Mouse (Mus musculus) left cerebral cortex, adult 11 months (tissue): ENCODE measurements around the gene Cpne5.
"Not testable (repeated sequence)": the region's sequence is repeated elsewhere in the genome, so short reads cannot be mapped to it uniquely, and the experiment has no call there.

Experiments used
- DNase-seq: peaks from one replicate; pipeline ENCODE4 v3.0.0; 2022; ENCODE audit warnings: low spot score

The Cpne5 gene

DNA sequence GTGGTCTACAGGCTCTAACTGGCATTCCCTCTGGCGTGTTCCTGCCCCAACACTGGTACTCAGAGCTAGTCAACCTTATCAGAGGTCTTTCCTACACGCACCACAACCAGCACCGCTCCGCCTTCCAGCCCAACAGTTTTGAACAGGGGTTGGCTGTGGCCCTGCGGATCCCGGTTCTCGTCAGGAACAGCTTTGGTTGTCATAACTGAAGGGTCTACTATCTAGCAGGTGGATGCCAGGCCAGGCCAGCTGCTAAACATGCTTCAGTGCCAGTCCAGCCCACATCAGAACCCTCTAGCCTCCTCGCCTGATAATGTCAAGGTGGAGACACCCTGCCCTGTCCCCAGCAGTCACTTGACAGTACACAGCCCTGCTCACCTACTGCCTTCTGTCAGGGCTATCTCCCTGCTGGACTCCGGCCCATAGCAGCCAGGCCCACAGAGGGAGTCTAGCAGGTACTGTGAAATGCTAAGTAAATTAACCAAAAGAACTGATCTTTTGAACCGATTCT lies 19.1 kb upstream of the Cpne5 start:
- no peak for DNase-seq

DNA sequence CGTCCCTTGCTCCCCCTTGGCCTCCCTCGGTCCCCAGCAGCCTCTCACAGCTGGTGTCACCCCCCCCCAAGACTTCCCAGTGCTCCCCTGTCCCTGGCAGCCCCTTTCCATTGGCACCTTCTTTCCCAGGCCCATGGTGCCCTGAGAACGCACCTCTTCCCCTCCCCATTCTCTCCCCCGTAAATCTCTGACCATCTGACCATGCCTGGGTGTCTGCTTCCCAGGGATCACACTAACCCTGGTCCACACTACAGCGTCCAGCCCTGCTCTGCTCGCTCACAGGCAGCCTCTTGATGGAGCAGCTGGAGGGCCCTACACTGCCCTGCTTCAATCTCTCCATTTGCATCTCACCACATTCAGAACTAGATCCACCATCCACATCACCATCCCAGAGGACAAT lies 18.5 kb upstream of the Cpne5 start:
- no peak for DNase-seq

DNA sequence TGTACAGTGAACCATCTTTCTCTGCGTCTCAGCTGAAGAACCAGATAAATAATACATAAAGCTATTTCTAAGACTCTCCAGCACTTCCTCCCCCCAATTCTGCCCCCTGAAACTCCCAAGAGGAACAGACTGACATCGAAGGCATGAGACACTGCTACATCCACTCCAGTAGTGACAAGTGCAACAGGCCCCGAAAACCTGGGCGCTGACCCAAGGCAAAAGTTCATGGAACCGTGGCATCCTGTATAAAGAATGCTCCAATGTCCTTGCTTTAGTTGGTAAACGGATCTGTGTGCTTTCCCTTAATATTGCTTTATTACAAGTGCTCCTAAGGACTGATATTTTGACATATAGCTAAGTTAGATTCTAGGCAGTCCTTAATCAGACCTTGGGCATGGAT lies 16.8 kb upstream of the Cpne5 start:
- DNase-seq = not testable (repeated sequence)

DNA sequence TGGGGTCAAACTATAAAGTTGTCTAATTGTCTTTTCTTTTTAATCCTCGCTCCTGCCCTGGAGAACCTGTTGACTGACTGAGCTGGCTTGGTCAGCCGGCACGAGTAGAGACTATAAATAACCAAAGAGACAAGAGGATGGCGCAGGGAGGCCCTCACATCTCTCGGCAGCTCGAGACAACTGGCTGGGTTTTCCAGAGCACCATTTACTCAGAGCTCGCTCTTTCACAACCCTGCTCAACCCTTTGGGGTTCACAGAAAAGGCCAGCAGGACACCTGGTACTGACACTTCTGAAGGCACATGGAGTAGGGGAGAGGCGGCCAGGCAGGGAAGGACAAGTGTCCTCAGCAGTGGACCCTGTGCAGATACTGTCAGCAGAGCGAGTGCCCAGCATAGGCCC lies 15.7 kb upstream of the Cpne5 start:
- DNase-seq = no peak

DNA sequence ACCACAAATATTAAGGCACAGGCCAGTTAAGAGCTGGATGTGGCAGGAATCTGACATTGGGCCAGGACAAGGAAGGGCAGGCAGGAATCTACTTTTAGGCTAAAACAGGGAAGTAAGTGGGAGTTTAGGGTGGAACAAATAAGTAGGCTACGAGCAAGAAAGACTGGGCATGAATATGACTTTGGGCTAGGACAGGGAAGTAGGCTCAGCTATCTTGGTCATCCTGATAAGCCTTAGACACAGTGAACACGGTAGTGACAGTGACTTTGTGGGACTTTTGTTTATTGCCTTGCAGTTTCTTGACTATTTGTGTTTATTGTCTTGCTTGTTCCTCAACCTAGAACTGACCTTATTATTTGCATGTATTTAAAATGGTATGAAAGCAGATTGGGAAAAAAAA lies 15.3 kb upstream of the Cpne5 start:
- no peak for DNase-seq

DNA sequence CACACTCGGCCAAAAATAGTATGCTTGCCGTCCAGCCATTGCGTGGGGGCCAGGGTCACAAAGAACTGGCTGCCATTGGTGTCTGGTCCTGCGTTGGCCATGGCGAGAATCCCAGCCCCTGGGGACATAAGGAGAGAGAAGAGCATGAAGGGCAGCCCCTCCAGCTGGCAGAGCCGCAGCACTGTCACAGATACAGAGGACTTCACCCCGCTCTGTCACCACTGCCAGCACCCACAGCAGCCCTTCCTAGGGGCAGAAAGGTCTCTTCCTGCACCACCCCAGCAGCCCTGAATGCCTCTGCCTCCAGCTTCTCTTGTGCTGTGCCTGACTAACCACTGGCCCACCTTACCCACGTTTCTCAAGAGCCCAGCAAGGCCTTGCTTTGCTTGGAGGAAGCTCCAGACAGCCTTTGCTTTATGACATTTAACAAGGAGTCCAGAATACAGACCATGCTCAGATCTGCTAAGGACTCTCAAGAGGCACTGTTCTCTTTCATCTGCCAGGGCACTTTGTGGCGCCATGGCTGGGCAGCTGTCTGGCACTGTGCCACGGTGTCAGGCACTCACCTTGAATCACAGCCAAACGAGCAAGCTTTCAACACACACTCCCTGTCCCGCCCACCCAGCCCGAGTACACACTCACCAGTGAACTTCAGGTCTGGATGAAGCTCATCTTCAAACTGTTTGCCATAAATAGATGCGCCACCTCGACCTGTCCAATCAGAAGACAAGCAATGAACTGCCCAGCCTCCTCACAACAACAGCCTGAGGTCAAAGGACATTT lies 13.8 kb upstream of the Cpne5 start:
- no peak for DNase-seq

DNA sequence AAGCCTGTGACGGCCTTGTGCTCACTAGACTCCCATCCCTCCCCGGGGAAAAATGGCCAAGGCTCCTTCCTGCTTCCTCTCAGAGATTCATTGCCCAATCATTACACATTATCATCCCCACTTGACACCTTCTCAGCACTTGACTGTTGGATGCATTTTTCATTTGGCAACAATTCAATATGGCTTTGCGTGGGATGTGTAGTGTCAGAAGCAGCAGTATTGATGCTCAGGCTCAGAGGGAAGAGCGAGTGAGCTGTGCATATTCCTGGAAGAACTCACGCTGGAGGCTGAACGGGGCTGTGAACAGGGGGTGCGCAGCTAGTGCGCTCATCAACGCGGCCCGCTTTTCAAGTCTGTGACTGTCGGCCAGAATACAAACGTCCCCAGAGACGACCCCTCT lies 13.0 kb upstream of the Cpne5 start:
- not testable (repeated sequence) for DNase-seq

DNA sequence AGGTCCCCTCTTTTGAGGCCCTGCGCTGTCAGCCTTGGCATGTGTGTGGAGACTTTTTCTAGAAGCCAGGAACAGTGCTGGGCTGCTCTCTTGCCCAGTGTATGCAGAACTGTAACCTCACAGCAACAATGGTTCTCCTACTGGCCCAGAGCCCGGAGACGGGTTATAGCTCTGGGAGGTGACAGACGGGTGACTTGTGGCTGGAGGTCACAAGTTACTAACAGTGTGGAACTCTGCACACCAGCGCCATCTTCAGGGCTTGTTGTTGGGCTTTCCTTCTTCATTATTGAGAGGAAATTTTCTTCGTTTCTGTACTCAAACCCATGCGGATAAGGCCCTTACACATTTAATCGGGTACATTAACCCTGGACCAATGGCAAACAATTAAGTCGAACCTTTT lies 11.5 kb upstream of the Cpne5 start:
- no peak for DNase-seq

DNA sequence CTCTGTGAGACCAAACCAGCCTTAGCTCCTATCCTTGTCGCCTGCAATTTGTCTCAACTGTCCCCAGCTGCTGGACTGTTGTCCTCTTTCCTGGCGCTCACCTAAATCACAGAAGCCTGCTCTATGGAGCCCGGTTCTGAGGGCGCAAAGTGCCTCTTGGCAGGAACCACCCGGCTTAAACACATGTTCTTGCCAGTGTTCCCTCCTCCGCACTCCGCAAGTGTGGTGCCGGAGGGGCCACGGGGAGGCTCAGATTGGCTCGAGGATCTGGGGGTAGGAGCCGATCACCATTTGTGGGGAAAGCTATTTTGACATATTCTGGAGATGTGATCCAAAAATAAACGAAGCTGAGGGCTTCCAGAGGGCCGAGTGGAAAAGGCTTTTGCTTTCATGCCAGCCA lies 9.9 kb upstream of the Cpne5 start:
- DNase-seq = no peak

DNA sequence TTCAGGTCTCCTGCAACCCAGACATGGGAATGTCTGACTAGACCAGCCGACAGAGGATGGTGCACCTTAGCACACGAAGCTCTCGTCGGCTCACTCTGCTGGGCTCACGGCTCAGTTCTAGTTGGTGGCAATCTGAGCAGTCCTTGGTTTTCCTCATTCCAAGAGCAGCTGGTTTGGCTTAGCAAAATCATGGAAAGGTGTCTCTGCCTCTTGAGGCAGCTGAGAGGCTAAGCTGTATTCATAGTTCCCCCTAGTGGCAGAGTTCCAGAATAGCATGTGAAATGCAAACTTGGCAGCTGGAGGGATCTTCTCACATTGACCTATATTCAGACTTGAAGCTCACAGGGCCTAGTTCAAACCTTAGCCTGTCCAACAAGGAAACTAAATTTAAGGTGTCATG lies 8.6 kb upstream of the Cpne5 start:
- DNase-seq = no peak

DNA sequence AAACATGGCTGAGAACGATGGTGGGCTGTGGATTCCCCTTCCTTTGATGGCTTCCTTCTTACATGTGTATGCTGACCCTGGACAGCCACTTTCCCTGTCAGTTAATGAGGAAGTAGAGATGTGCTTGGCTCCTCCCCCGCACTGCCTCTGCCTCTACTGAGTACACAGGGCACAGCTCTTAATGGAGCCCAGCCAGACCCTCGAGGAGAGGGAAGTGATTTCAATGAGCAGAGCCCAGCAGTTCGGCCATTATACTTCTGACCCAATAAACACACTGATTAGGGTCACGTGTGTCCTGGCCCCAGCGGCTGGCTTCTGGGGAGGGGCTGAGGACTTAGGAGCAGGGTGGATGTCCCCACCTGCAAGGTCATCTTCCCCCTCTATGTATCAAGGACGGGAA lies 7.8 kb upstream of the Cpne5 start:
- DNase-seq = no peak

DNA sequence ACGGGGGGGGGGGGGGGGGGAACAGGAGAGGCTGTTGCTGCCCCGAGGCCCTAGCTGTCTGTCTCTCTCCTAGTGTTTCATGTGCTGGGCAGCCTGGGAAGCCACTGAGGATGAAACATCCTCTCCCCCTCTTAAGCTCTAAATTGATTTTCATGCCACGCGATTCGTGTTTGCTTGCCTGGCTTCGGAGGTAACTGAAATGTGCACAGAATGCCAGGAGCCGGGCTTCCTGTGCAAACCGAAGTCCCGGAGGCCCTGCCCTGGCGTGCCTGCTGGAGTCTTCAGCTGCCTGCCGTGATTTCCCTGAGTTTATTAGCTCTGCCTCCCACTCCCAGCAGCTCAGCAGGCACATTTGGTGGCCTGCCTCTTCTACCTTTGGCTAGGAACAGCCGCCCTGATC lies 6.9 kb upstream of the Cpne5 start:
- DNase-seq = no peak

DNA sequence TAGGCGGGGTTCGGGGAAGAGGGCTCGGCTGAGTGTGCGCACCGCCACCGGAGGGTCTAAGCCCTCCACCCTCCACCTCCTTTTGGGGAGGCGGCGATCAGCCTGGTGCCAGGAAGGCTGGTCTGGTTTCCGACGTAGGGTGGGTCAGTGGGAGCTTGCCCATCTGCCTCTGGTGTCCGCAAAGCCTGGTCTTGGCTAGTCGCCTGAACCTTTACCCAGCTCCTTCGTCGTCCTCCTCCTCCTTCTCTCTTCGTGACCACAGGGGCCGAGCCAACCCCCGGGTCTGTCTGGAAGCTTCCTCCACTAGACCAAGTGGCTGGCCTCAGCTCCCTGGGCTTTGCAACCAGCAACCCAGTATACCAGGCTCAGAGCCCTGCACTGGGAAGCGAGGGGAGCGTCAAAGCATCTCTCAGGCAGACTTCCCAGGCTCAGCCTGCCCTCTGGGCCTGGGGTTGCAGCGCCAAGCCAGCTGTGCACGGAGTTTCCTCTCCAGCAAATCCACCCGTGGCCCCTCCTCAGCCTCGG lies 516 bp upstream of the Cpne5 start:
- DNase-seq = no peak

DNA sequence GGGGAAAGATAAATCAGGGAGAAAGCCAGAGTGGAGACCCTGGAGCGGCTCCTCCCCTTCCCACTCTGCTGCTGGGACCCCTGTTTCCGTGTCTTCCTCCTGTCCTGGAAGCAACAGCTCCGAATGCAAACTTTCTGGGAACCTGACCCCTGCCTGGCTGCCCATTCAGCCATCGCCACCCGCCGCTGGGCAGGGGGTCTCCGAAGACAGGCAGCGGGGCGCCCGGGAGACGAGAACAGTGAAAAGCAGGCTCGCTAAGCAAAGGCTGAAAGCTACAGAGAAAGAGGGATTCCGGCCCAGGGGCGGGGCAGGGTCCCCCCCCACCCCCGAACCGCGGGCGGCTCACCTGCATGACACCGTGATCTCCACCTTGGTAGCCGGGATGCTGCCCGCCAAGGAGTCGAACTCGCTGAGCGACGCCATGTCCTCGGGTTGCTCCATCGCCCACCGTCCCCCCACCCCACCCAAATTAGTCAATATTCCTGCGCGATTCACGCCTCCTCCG lies 648 bp downstream of the Cpne5 start:
- DNase-seq = no peak

DNA sequence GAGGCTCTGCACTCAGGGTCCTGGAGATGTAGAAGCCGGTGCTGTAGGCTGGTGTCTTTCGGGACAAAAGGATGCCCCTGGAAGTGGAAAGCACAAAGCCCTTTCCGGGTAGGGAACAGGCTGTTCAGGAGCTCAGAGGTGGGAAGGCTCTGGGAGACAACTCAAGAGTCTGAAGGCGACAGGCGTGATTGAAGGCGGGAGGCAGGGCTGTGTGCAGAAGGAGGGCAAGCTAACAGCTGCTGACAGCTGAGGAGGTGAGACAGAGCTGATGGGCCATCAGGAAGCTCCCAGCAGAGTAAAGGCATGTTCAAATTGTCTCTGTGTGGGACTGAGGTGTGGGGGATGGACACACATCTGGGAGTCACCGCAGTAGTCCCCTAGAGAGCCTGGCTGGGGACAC lies 1.9 kb downstream of the Cpne5 start:
- no peak for DNase-seq

DNA sequence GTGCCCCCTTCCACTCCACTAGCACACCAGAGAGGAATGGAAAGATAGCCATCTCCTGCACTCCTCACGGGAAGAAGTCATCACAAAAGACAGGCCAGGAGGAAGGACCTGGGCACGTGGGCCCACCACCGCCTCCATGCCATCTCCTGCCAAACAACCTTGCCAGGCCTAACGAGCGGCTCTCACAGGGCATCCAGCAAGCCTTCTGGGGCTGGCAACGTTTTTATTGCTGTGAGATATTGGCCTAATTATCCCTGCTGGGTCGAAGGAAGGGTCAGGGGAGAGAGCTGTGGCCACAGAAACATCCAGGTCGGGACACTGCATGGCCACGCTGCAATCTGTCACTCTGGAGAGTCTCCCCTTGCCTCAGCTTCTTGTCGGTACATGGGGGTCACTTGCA lies 6.9 kb downstream of the Cpne5 start:
- no peak for DNase-seq

DNA sequence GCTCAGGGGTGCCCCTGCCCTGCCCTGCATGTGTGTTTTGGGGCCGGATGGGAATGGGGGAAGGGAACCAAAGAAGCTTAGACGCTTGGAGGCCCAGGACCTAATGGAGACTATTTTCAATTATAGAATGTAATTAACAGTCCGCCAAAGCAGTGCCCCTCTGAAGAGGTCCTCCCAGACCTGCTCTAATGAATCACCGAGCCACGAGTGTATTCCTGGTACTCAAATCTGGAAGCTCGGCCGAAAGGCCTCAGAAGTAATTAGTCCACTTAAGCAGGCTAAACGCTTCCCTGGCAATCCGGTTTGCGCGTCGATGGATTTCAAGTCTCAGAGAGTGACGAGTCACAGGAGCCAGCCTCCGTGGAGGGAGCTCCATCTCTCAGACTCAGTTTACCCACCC lies 17.3 kb downstream of the Cpne5 start:
- no peak for DNase-seq

DNA sequence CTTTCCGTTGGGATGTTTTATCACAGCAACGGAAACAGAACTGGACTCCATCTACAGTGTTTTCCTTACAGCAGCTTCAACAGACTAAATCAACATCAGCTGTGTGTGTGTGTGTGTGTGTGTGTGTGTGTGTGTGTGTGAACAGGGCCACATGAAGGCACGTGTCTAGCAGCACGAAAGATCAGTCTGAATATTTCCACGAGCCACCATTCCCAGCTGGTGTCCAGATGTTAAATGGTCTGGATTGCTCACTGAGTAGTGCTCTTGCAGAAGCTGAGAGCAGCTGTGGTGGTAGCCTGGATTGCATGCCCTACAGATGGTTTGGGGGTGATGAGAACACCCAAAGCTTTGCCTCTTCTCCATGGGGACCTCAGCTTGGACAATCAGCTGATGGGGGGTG lies 19.9 kb downstream of the Cpne5 start:
- no peak for DNase-seq

DNA sequence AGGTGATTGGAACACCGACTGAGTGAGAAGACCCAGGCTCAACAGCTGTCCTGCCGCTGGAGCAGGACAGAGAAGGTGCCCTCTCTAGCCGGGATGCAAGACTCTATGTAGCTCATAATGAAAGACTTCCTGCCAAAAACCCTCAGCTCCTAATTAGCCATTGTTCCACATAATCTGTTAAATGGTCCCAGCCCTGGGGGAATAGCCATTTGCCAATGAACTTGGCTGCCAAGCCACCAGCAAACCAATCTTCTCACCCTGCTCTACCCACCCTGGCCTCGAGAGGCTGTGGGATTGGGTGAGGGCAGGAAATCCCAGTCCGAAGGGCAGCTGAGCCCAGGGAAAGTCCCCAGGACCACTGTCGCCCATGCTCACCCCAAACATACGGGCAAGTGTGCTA lies 21.9 kb downstream of the Cpne5 start:
- no peak for DNase-seq

DNA sequence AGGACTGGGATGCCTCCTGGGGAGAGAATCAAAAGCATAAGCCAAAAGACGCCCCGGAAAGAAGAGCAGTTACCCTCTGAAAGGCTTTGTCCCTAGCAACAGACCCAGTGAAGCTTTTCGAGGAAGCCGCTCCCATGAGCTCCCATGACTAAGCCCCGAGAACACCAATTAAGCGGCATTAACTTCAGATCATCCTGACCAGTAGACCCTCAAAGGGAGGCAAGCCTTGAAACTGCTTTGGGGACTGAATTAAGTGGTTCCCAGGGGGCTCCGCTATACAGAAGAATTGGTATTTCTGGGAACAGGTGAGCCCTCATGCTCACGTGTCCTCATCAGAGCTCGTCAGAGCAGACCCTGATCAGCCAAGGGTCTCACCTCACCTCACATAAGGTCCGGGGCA lies 23.3 kb downstream of the Cpne5 start:
- no peak for DNase-seq

DNA sequence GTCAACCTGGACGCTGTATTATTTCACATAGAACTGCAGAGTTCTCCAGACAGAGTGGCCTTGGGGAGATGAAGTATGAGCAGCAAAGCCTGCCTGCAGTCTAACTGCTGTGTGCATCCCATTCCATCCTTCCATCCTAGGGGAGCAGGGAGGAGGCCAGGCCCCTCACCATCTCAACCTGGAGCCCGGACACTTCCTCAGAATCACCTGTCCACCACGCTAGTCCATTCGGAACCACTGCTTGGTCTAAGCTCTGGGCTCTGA lies 23.8 kb downstream of the Cpne5 start:
- DNase-seq = no peak

DNA sequence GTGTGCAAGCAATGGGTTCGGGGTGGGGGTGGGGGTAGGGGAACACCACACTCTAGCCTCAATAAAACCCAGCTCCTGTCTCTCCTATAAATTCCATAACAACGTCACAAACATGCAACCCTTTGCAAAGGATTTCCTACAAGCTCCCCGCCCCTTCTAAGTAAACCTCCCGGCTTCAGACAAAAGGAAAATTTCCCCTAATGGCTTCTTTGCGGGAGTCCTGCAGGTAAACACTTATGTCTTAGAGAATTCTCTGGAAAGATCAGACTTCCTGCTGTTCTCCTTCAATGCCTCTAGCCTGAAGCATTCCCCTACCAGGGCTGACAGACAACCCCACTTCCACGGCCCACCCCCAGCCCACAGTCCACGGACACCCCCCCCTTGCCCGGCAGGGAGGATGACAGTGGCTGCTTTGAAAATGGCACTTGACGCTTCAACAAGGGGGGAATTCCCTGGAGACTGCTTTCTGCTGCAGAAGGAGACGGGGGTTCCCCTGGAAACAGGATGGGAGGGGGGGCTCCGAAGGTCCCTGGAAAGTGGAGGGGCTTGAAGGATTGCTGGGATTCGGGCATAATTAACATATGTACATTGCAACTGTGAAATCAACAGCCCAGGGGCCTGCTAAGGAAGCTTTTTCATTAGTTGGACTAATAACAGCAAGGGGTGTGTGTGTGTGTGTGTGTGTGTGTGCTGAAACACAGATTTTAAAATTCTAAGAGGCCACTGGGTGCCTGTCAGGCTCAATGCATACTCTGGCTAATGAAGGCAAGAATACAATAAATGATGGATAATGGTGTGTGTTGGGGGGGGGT lies 24.4 kb downstream of the Cpne5 start:
- no peak for DNase-seq

DNA sequence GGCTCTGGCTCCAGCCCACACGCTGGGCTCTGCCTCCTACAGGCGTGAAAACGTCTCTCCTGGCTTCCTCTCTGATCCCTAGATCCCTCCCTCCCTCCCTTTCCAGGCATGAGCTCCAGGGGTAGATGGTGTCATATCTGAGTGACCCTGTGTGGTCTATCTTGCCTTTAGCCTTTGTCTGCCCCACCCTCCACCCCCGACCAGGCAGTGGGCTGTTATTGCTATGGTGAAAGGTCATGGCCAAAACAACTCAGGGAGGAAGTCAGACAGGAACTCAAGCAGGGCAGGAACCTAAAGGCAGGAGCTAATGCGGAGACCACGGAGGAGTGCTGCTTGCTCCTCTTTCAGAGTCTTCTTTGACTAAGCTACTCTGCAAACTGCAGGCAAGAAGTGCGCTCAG lies 26.1 kb downstream of the Cpne5 start:
- DNase-seq = no peak
